Mouse (Mus musculus) midbrain, postnatal 0 days (tissue): Measurements from ENCODE around the gene Fam49a. TPM values are rescaled to one million over a fixed set of nuclear protein-coding genes. Genes with fewer than 3 reads are reported as not detected.

ENCODE experiments used
- ATAC-seq: fragments of 200-750 bp; cut with Nextera tagmentation; 2 replicates; pipeline ENCODE4 v1.8.0; 2017; ENCODE audit warnings: moderate number of reproducible peaks, mild to moderate bottlenecking, moderate TSS enrichment, moderate library complexity; ENCODE audit not compliant: low FRiP score
- DNase-seq: peaks from one replicate; pipeline ENCODE4 v3.0.0-alpha.2; 2015; ENCODE audit warnings: low spot score
- H3K27ac ChIP-seq: fragments of 300-500 bp; sonication (generic); 2 replicates; pipeline ENCODE4 v1.5.1; 2014; ENCODE audit warnings: low read depth, mild to moderate bottlenecking, low read length, mixed read lengths
- H3K27me3 ChIP-seq: fragments of 300-500 bp; sonication (generic); 2 replicates; pipeline ENCODE4 v1.6.1; 2014; ENCODE audit warnings: low read length, control low read depth, mixed read lengths; ENCODE audit not compliant: insufficient read depth
- H3K36me3 ChIP-seq: fragments of 300-500 bp; sonication (generic); 2 replicates; pipeline ENCODE4 v1.6.1; 2014; ENCODE audit warnings: low read length, control low read depth, mixed read lengths; ENCODE audit not compliant: insufficient read depth
- H3K4me1 ChIP-seq: fragments of 300-500 bp; sonication (generic); 2 replicates; pipeline ENCODE4 v1.6.1; 2014; ENCODE audit warnings: mild to moderate bottlenecking, control low read depth, antibody characterized with exemption, low read length, mixed read lengths; ENCODE audit not compliant: insufficient read depth
- H3K4me2 ChIP-seq: fragments of 300-500 bp; sonication (generic); 2 replicates; pipeline ENCODE4 v1.6.1; 2014; ENCODE audit warnings: low read depth, mild to moderate bottlenecking, low read length, mixed read lengths; ENCODE audit not compliant: poor library complexity, severe bottlenecking
- H3K4me3 ChIP-seq: fragments of 300-500 bp; sonication (generic); 2 replicates; pipeline ENCODE4 v1.5.1; 2014; ENCODE audit warnings: low read depth, mild to moderate bottlenecking, low read length, moderate library complexity
- H3K9ac ChIP-seq: fragments of 300-500 bp; sonication (generic); replicated peaks from 2 replicates; pipeline ENCODE4 v1.6.1; 2014; ENCODE audit warnings: mild to moderate bottlenecking, low read length, moderate library complexity, mixed read lengths; ENCODE audit not compliant: poor library complexity, severe bottlenecking
- H3K9me3 ChIP-seq: fragments of 300-500 bp; sonication (generic); 2 replicates; pipeline ENCODE4 v1.6.1; 2016; ENCODE audit warnings: low read length, control low read depth
- CTCF ChIP-seq: IDR thresholded peaks from 2 replicates; pipeline ENCODE4 v1.5.1; 2016; ENCODE audit warnings: antibody characterized with exemption, mild to moderate bottlenecking
- whole genome bisulfite sequencing: fragments of 180-500 bp; shearing (Covaris S2); extraction: QIAGEN DNeasy Blood & Tissue Kit; methylation state at CpG from one replicate; pipeline ENCODE4 v1.1.7; 2014; 5-methylcytosine and 5-hydroxymethylcytosine counted together
- polyA plus RNA-seq: library from polyadenylated mRNA; unstranded; fragments of >200 nt; fragmentation: Nextera tagmentation; extraction: Ambion mirVana; gene quantifications from 2 replicates; pipeline ENCODE4 v1.2.1, GENCODE M21; 2015
- total RNA-seq: library from RNA; depleted of rRNA; stranded (reverse); fragments of >200 nt; gene quantifications from 2 replicates; pipeline ENCODE4 v1.2.3, GENCODE M21; 2014

The Fam49a gene
- total and polyA plus RNA-seq, 2 experiments from 2014 or later, result 58.3 to 88.2 TPM

- WGBS, result 89% methylated on average over 6 of the region's 6 CpGs
- H3K4me2 ChIP-seq, result no peak overlapping the region
- H3K9ac ChIP-seq, result no peak overlapping the region
- ATAC-seq, result no peak
- no peak for DNase-seq
- no peak overlapping the region for H3K4me3 ChIP-seq
- no peaks in the 10 kb centered on the region for H3K27me3 ChIP-seq
- no peaks in the 10 kb centered on the region for H3K9me3 ChIP-seq
- H3K27ac ChIP-seq, result no peak overlapping the region
- no peak for TF ChIP-seq CTCF
- H3K36me3 ChIP-seq, result peaks cover 12% of the 10 kb centered on the region; the same call in 1 of the 2 replicates
- no peaks in the 10 kb centered on the region for H3K4me1 ChIP-seq
Measured at GRCm38 (mm10) chr12:12306814-12307213, 44.9 kb downstream of the Fam49a start.

GRCm38 (mm10) chr12:12307245-12307644 is 45.3 kb downstream of the Fam49a start:
- DNase-seq (no peak), ATAC-seq (no peak)
- Histone ChIP-seq H3K27ac (no peak overlapping the region), H3K4me1 (no peaks in the 10 kb centered on the region), H3K4me2 (no peak overlapping the region), H3K9me3 (no peaks in the 10 kb centered on the region), H3K27me3 (no peaks in the 10 kb centered on the region), H3K9ac (no peak overlapping the region), H3K36me3 (peaks cover 12% of the 10 kb centered on the region; the same call in 1 of the 2 replicates), H3K4me3 (no peak overlapping the region)
- 89% methylated on average over 8 of the region's 8 CpGs for WGBS
- no peak for TF ChIP-seq CTCF

- DNase-seq, result no peak
- H3K27ac ChIP-seq, result no peak overlapping the region
- H3K4me3 ChIP-seq, result no peak overlapping the region
- H3K9ac ChIP-seq, result no peak overlapping the region
- H3K4me1 ChIP-seq, result peaks cover 4% of the 10 kb centered on the region
- no peaks in the 10 kb centered on the region for H3K9me3 ChIP-seq
- peak; percentile 68 for TF ChIP-seq CTCF
- H3K4me2 ChIP-seq, result no peak overlapping the region
- H3K27me3 ChIP-seq, result no peaks in the 10 kb centered on the region
- ATAC-seq, result no peak
- H3K36me3 ChIP-seq, result no peaks in the 10 kb centered on the region
Measured at GRCm38 (mm10) chr12:12313437-12313836, 51.5 kb downstream of the Fam49a start.

- 69% methylated on average over 4 of the region's 4 CpGs for WGBS
- peak overlapping the region; percentile 63; the same call in 1 of the 2 replicates for H3K27ac ChIP-seq
- H3K4me2 ChIP-seq, result no peak overlapping the region
Measured at GRCm38 (mm10) chr12:12313919-12314318, 52.0 kb downstream of the Fam49a start.

GRCm38 (mm10) chr12:12314326-12314725 is 52.4 kb downstream of the Fam49a start:
- 24% methylated on average over 8 of the region's 8 CpGs for WGBS
- peaks cover 4% of the 10 kb centered on the region for H3K4me1 ChIP-seq
- H3K4me2 ChIP-seq, result no peak overlapping the region
- ATAC-seq (no peak; the same call in 1 of the 2 replicates), DNase-seq (peak; percentile 35)
- no peaks in the 10 kb centered on the region for H3K27me3 ChIP-seq
- H3K27ac ChIP-seq, result peak overlapping the region; percentile 63
- TF ChIP-seq CTCF, result no peak
- no peaks in the 10 kb centered on the region for H3K36me3 ChIP-seq
- H3K9ac ChIP-seq, result 0 out of 2 replicates have a peak overlapping the region, but pooled peaks have one; percentile 4
- no peak overlapping the region for H3K4me3 ChIP-seq
- no peaks in the 10 kb centered on the region for H3K9me3 ChIP-seq

More at GRCm38 (mm10) chr12:12313919-12314318, 52.0 kb downstream of the Fam49a start:
- H3K9ac ChIP-seq, result 0 out of 2 replicates have a peak overlapping the region, but pooled peaks have one; percentile 4
- peaks cover 4% of the 10 kb centered on the region for H3K4me1 ChIP-seq
- no peak overlapping the region for H3K4me3 ChIP-seq
- no peaks in the 10 kb centered on the region for H3K27me3 ChIP-seq
- ATAC-seq (no peak), DNase-seq (no peak)
- no peaks in the 10 kb centered on the region for H3K36me3 ChIP-seq
- no peaks in the 10 kb centered on the region for H3K9me3 ChIP-seq
- no peak for TF ChIP-seq CTCF

GRCm38 (mm10) chr12:12315011-12315410 is 53.1 kb downstream of the Fam49a start:
- peak overlapping the region; percentile 32; the same call in 1 of the 2 replicates for H3K27ac ChIP-seq
- WGBS, result 11% methylated on average over 5 of the region's 5 CpGs
- DNase-seq, result peak; percentile 58

More at GRCm38 (mm10) chr12:12315011-12315410, 53.1 kb downstream of the Fam49a start:
- no peaks in the 10 kb centered on the region for H3K36me3 ChIP-seq
- H3K4me2 ChIP-seq, result no peak overlapping the region
- no peak overlapping the region for H3K4me3 ChIP-seq
- peak; percentile 85 for ATAC-seq
- no peaks in the 10 kb centered on the region for H3K9me3 ChIP-seq
- H3K4me1 ChIP-seq, result peaks cover 4% of the 10 kb centered on the region
- no peak for TF ChIP-seq CTCF
- no peak overlapping the region for H3K9ac ChIP-seq
- H3K27me3 ChIP-seq, result no peaks in the 10 kb centered on the region
